12 mouse cellular contexts compared by ENCODE assay signal in the genomic region with DNA sequence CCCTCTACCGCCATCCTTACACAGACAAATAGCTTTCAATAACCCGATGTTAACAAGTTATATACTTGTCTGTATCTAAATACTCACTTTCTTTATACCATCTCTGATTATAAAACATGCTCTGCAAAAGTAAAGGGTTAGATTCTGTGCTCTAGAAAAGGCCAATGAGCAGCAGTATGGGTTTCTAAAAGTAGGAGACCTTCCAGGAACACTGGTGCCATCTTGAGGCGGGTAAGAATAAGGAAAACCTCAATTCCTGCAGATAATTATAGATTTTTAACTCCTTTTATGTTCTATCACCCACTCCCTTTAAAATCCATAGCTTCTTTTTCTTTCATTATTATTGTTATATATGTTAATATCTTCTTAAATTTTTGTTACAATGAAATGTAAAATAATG. TPM values are rescaled to one million over a fixed set of nuclear protein-coding genes. Genes with fewer than 3 reads are reported as not detected.
DNase-seq lines count a peak whose midpoint lies in the region; ATAC-seq and TF ChIP-seq lines count a peak whose summit lies in the region.
"Had no signal": no experiment of that assay in that cellular context is flagged by ENCODE, and none has a peak within 500 bp of the region (broad histone marks: within the 10 kb centered on the region; RNA-seq: fewer than 3 reads in every experiment).

No protein-coding gene starts in this region.

- ATAC-seq in heart, postnatal 0 days (ENCODE audit: insufficient read depth, low read depth) = no peak
- ATAC-seq in neural tube, embryonic 11.5 days (ENCODE audit: insufficient read depth, low FRiP score, low TSS enrichment) = no peak
- no peak for ATAC-seq in forebrain, embryonic 13.5 days

- 72% methylated on average over 3 of the region's 3 CpGs for WGBS in heart, postnatal 0 days
- WGBS in neural tube, embryonic 11.5 days = 65% methylated on average over 3 of the region's 3 CpGs
- 75% methylated on average over 3 of the region's 3 CpGs for WGBS in forebrain, embryonic 13.5 days

- intact Hi-C loops in heart, postnatal 14 days (cut with DNase I) = no loop called here

- TF ChIP-seq EP300 in heart, postnatal 0 days (IDR thresholded peaks at IDR 0.05; ENCODE audit: low read depth) = no peak

- H3K27me3 ChIP-seq in heart, postnatal 0 days (ENCODE audit: control insufficient read depth, insufficient read depth, low read length) = no peaks in the 10 kb centered on the region
- H3K27me3 ChIP-seq in neural tube, embryonic 11.5 days (ENCODE audit: control insufficient read depth, insufficient read depth, low read length) = no peaks in the 10 kb centered on the region
- no peaks in the 10 kb centered on the region for H3K27me3 ChIP-seq in forebrain, embryonic 13.5 days
- H3K27me3 ChIP-seq: stomach, embryonic 15.5 days had no signal

- H3K4me2 ChIP-seq in heart, postnatal 0 days (ENCODE audit: low read depth, low read length) = no peak overlapping the region
- no peak overlapping the region for H3K4me2 ChIP-seq in neural tube, embryonic 11.5 days (ENCODE audit: low read depth)
- H3K4me2 ChIP-seq in forebrain, embryonic 13.5 days = no peak overlapping the region
- H3K4me2 ChIP-seq: heart, embryonic 11.5 days; stomach, embryonic 15.5 days had no signal

- peaks cover 17% of the 10 kb centered on the region for H3K4me1 ChIP-seq in heart, postnatal 0 days (ENCODE audit: control insufficient read depth, insufficient read depth)
- H3K4me1 ChIP-seq in neural tube, embryonic 11.5 days (ENCODE audit: control insufficient read depth, insufficient read depth, low read length) = no peaks in the 10 kb centered on the region
- H3K4me1 ChIP-seq in forebrain, embryonic 13.5 days = no peaks in the 10 kb centered on the region
- H3K4me1 ChIP-seq: stomach, embryonic 15.5 days had no signal

- no peak overlapping the region for H3K9ac ChIP-seq in heart, postnatal 0 days (replicated peaks; ENCODE audit: low read depth, low read length)
- no peak overlapping the region for H3K9ac ChIP-seq in neural tube, embryonic 11.5 days (ENCODE audit: low read length)
- H3K9ac ChIP-seq in forebrain, embryonic 13.5 days = no peak overlapping the region
- H3K9ac ChIP-seq: stomach, embryonic 15.5 days had no signal

- peak; percentile 23 for TF ChIP-seq CTCF in heart, postnatal 0 days (IDR thresholded peaks at IDR 0.05; ENCODE audit: low read depth)

- no peak overlapping the region for H3K27ac ChIP-seq in heart, postnatal 0 days (ENCODE audit: low read depth)
- H3K27ac ChIP-seq in neural tube, embryonic 11.5 days (ENCODE audit: low read depth, low read length) = no peak overlapping the region
- H3K27ac ChIP-seq in forebrain, embryonic 13.5 days = no peak overlapping the region
- H3K27ac ChIP-seq: stomach, embryonic 15.5 days had no signal

- H3K4me3 ChIP-seq in heart, postnatal 0 days (ENCODE audit: low read depth, low read length) = no peak overlapping the region
- H3K4me3 ChIP-seq in neural tube, embryonic 11.5 days (ENCODE audit: low read depth, low read length) = no peak overlapping the region
- H3K4me3 ChIP-seq in forebrain, embryonic 13.5 days = no peak overlapping the region
- H3K4me3 ChIP-seq: stomach, embryonic 15.5 days had no signal

- no peak for DNase-seq in heart, postnatal 0 days (ENCODE audit: low spot score)
- no peak for DNase-seq in heart, postnatal 14 days
- DNase-seq in neural tube, embryonic 11.5 days (ENCODE audit: low spot score) = peak; percentile 17
- no peak for DNase-seq in neural tube, embryonic 10.5 days (ENCODE audit: extremely low spot score, low spot score)
- DNase-seq in cerebellum, adult 8-10 months = peak; percentile 51
- DNase-seq in telencephalon, adult 2 months (ENCODE audit: low read depth, low spot score) = peak; percentile 32
- no peak for DNase-seq in urinary bladder, postnatal 14 days (ENCODE audit: low spot score)

- no peaks in the 10 kb centered on the region for H3K36me3 ChIP-seq in heart, postnatal 0 days (replicated peaks; ENCODE audit: control insufficient read depth, insufficient read depth, low read length)
- no peaks in the 10 kb centered on the region for H3K36me3 ChIP-seq in neural tube, embryonic 11.5 days (ENCODE audit: control insufficient read depth, insufficient read depth, low read length)
- no peaks in the 10 kb centered on the region for H3K36me3 ChIP-seq in forebrain, embryonic 13.5 days (ENCODE audit: poor library complexity, severe bottlenecking)
- H3K36me3 ChIP-seq: stomach, embryonic 15.5 days had no signal

- no peaks in the 10 kb centered on the region for H3K9me3 ChIP-seq in heart, postnatal 0 days (replicated peaks; ENCODE audit: control insufficient read depth, low read length)
- no peaks in the 10 kb centered on the region for H3K9me3 ChIP-seq in neural tube, embryonic 11.5 days (ENCODE audit: control insufficient read depth, low read length)
- no peaks in the 10 kb centered on the region for H3K9me3 ChIP-seq in forebrain, embryonic 13.5 days (replicated peaks)
- H3K9me3 ChIP-seq: stomach, embryonic 15.5 days had no signal

RNA-seq across cellular contexts. Expression of a gene that starts 49.6 kb away (rescaled TPM):
- not detected in 2 replicates for total RNA-seq in heart, postnatal 0 days (2014; rRNA removed; ENCODE audit: low replicate concordance)
- 72.6 and 84.7 TPM in 2 replicates for polyA plus RNA-seq in heart, postnatal 0 days (2015; fragmentation: Nextera tagmentation; extraction: Ambion mirVana)
- total RNA-seq in heart, postnatal 14 days (2021) = 10 to 100 TPM; 19.8 to 23.8 TPM
- polyA plus RNA-seq in neural tube, embryonic 11.5 days (2014; fragmentation: Nextera tagmentation; extraction: Ambion mirVana) = 30.4 and 31.2 TPM in 2 replicates
- 22.9 and 38.6 TPM in 2 replicates for polyA plus RNA-seq in forebrain, embryonic 13.5 days (2015; fragmentation: Nextera tagmentation; extraction: Ambion mirVana)
- total RNA-seq: common myeloid progenitor, adult 5-6 weeks; liver, adult 2 months had no signal
- polyA plus RNA-seq: liver, adult 2 months had no signal

RNA-seq across cellular contexts. Expression of a gene that starts 55.1 kb away (rescaled TPM):
- 0.93 and 1.2 TPM in 2 replicates for total RNA-seq in heart, postnatal 0 days (2014; rRNA removed; ENCODE audit: low replicate concordance)
- polyA plus RNA-seq in heart, postnatal 0 days (2015; fragmentation: Nextera tagmentation; extraction: Ambion mirVana) = 2.1 and 2.6 TPM in 2 replicates
- 1 to 10 TPM; 2.3 to 2.4 TPM for total RNA-seq in heart, postnatal 14 days (2021)
- 8.7 and 9.4 TPM in 2 replicates for polyA plus RNA-seq in neural tube, embryonic 11.5 days (2014; fragmentation: Nextera tagmentation; extraction: Ambion mirVana)
- polyA plus RNA-seq in forebrain, embryonic 13.5 days (2015; fragmentation: Nextera tagmentation; extraction: Ambion mirVana) = 12.2 and 12.8 TPM in 2 replicates

RNA-seq across cellular contexts. Expression of a gene that starts 55.3 kb away (rescaled TPM):
- 14.1 and 27.9 TPM in 2 replicates for total RNA-seq in heart, postnatal 0 days (2014; rRNA removed; ENCODE audit: low replicate concordance)
- 73.1 and 84.7 TPM in 2 replicates for polyA plus RNA-seq in heart, postnatal 0 days (2015; fragmentation: Nextera tagmentation; extraction: Ambion mirVana)
- total RNA-seq in heart, postnatal 14 days (2021) = 10 to 100 TPM; 25.2 to 35.5 TPM
- 26.0 and 26.3 TPM in 2 replicates for polyA plus RNA-seq in neural tube, embryonic 11.5 days (2014; fragmentation: Nextera tagmentation; extraction: Ambion mirVana)
- 22.1 and 27.4 TPM in 2 replicates for polyA plus RNA-seq in forebrain, embryonic 13.5 days (2015; fragmentation: Nextera tagmentation; extraction: Ambion mirVana)
- total RNA-seq: liver, adult 2 months had no signal

RNA-seq across cellular contexts. Expression of a gene that starts 55.3 kb away (rescaled TPM):
- total RNA-seq in heart, postnatal 0 days (2014; rRNA removed; ENCODE audit: low replicate concordance) = 17.6 and 20.8 TPM in 2 replicates
- 14.6 and 20.8 TPM in 2 replicates for polyA plus RNA-seq in heart, postnatal 0 days (2015; fragmentation: Nextera tagmentation; extraction: Ambion mirVana)
- total RNA-seq in heart, postnatal 14 days (2021) = 10 to 100 TPM; 38.2 to 47.5 TPM
- 15.8 and 16.5 TPM in 2 replicates for polyA plus RNA-seq in neural tube, embryonic 11.5 days (2014; fragmentation: Nextera tagmentation; extraction: Ambion mirVana)
- 9.9 and 10.8 TPM in 2 replicates for polyA plus RNA-seq in forebrain, embryonic 13.5 days (2015; fragmentation: Nextera tagmentation; extraction: Ambion mirVana)

Comparison
In these comparisons a context has a peak if more than half of its experiments do, and no peak if none do; other contexts are left out.
1. DNase-seq: peak in neural tube, embryonic 11.5 days (single experiment), cerebellum, adult 8-10 months (single experiment) and telencephalon, adult 2 months (single experiment); none in heart, postnatal 0 days (single experiment), heart, postnatal 14 days (0 of 2), neural tube, embryonic 10.5 days (single experiment) and urinary bladder, postnatal 14 days (single experiment).